Mouse (Mus musculus): ENCODE results near the gene Cyld.

GRCm38 (mm10) chr8:88792691-88793323, 96.0 kb downstream of the Cyld start:
- TF ChIP-seq EP300 (IDR thresholded peaks at IDR 0.05) (no peak), CTCF (IDR thresholded peaks at IDR 0.05) (no peak)
